Mouse (Mus musculus): ENCODE data around the gene Gm17949.

The Gm17949 gene

GRCm38 (mm10) chr17:57041554-57041953 lies 30.3 kb downstream of the Gm17949 start, which contains the start of gene Slc25a41:
Slc25a41 (minus strand) TSS chr17:57041654.
- DNase-seq (ENCODE audit: low read depth, low spot score): no peak

- no peak for DNase-seq (ENCODE audit: low read depth, low spot score)
Observed at GRCm38 (mm10) chr17:57047406-57047805, 36.1 kb downstream of the Gm17949 start.

- DNase-seq (ENCODE audit: low read depth, low spot score): no peak
Observed at GRCm38 (mm10) chr17:57048816-57049215, 37.5 kb downstream of the Gm17949 start.

GRCm38 (mm10) chr17:57051679-57052078 lies 40.4 kb downstream of the Gm17949 start:
- peak; percentile 72 for DNase-seq (ENCODE audit: low read depth, low spot score)

- no peak for DNase-seq (ENCODE audit: low read depth, low spot score)
Observed at GRCm38 (mm10) chr17:57056246-57056645, 45.0 kb downstream of the Gm17949 start.

GRCm38 (mm10) chr17:57058891-57059485 lies 47.7 kb downstream of the Gm17949 start, which contains the start of gene Crb3:
Crb3 (plus strand) TSS chr17:57059105.
- peak; percentile 19 for DNase-seq (ENCODE audit: low read depth, low spot score)

GRCm38 (mm10) chr17:57059486-57059977 lies 48.3 kb downstream of the Gm17949 start, which contains the start of gene Slc25a23:
Slc25a23 (minus strand) TSS chr17:57059863.
- peak; percentile 78 for DNase-seq (ENCODE audit: low read depth, low spot score)

- peak; percentile 98 for DNase-seq (ENCODE audit: low read depth, low spot score)
Observed at GRCm38 (mm10) chr17:57060231-57060801, 49.0 kb downstream of the Gm17949 start.

- DNase-seq (ENCODE audit: low read depth, low spot score): peak; percentile 59
Observed at GRCm38 (mm10) chr17:57061069-57061468, 49.8 kb downstream of the Gm17949 start.

GRCm38 (mm10) chr17:57062011-57062521 lies 50.8 kb downstream of the Gm17949 start:
- DNase-seq (ENCODE audit: low read depth, low spot score): peak; percentile 74

GRCm38 (mm10) chr17:57062548-57062947 lies 51.3 kb downstream of the Gm17949 start:
- DNase-seq (ENCODE audit: low read depth, low spot score): peak; percentile 28

GRCm38 (mm10) chr17:57063031-57063430 lies 51.8 kb downstream of the Gm17949 start:
- DNase-seq (ENCODE audit: low read depth, low spot score): no peak

- DNase-seq (ENCODE audit: low read depth, low spot score): no peak
Observed at GRCm38 (mm10) chr17:57066908-57067307, 55.6 kb downstream of the Gm17949 start.

GRCm38 (mm10) chr17:57070272-57070671 lies 59.0 kb downstream of the Gm17949 start:
- DNase-seq (ENCODE audit: low read depth, low spot score): no peak

GRCm38 (mm10) chr17:57070699-57071098 lies 59.4 kb downstream of the Gm17949 start:
- DNase-seq (ENCODE audit: low read depth, low spot score): peak; percentile 20

Data from CD4-positive, CD25-positive, alpha-beta regulatory T cell, adult 2 months (primary cell).